Mouse (Mus musculus): ENCODE data around the gene Cfdp1. TPM values are rescaled to one million over a fixed set of nuclear protein-coding genes. Genes with fewer than 3 reads are reported as not detected.

Gene Cfdp1
- polyA plus RNA-seq, 1 experiment = 16.9 TPM

DNA sequence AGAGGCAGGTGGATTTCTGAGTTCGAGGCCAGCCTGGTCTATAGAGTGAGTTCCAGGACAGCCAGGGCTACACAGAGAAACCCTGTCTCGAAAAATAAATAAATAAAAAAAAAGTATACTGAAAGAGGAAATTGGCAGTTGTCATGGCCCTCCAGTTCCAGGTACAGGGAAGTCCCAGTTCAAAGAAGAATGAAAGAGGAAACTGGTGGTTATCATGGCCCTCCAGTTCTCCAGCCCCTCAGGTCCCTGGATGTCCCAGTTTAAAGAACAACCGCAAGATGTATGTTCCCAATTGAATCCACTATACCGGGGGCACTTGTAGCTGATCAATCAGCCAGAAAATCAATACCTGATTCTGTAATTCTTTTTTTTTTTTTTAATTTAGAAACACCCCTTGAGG, 77.6 kb downstream of the Cfdp1 start:
- Histone ChIP-seq H3K4me1 (peaks cover 12% of the 10 kb centered on the region), H3K9me3 (peaks cover 4% of the 10 kb centered on the region; the same call in 1 of the 2 replicates), H3K4me3 (replicated peaks) (no peak overlapping the region), H3K36me3 (replicated peaks; ENCODE audit: low read length) (peaks cover 70% of the 10 kb centered on the region), H3K27me3 (replicated peaks) (peaks cover 2% of the 10 kb centered on the region)
- TF ChIP-seq GATA1 (IDR thresholded peaks at IDR 0.05; ENCODE audit: borderline replicate concordance, low read length) = no peak
- no peak for TF ChIP-seq FLI1 (IDR thresholded peaks at IDR 0.05; ENCODE audit: low read length)

GRCm38 (mm10) chr8:111775766-111776165, 78.3 kb downstream of the Cfdp1 start:
- Histone ChIP-seq H3K27me3 (replicated peaks) (peaks cover 2% of the 10 kb centered on the region), H3K9me3 (peaks cover 4% of the 10 kb centered on the region; the same call in 1 of the 2 replicates), H3K4me1 (peaks cover 12% of the 10 kb centered on the region), H3K36me3 (replicated peaks; ENCODE audit: low read length) (peaks cover 77% of the 10 kb centered on the region), H3K4me3 (replicated peaks) (no peak overlapping the region)
- no peak for TF ChIP-seq FLI1 (IDR thresholded peaks at IDR 0.05; ENCODE audit: low read length)
- no peak for TF ChIP-seq GATA1 (IDR thresholded peaks at IDR 0.05; ENCODE audit: borderline replicate concordance, low read length)

- no peak for TF ChIP-seq FLI1 (IDR thresholded peaks at IDR 0.05; ENCODE audit: low read length)
- Histone ChIP-seq H3K9me3 (peaks cover 4% of the 10 kb centered on the region; the same call in 1 of the 2 replicates), H3K4me3 (replicated peaks) (no peak overlapping the region), H3K27me3 (replicated peaks) (no peaks in the 10 kb centered on the region), H3K36me3 (replicated peaks; ENCODE audit: low read length) (peaks cover 71% of the 10 kb centered on the region), H3K4me1 (peaks cover 12% of the 10 kb centered on the region)
Measured at GRCm38 (mm10) chr8:111773476-111773875, 80.6 kb downstream of the Cfdp1 start.

GRCm38 (mm10) chr8:111773057-111773456, 81.0 kb downstream of the Cfdp1 start:
- H3K27me3 ChIP-seq (replicated peaks) = no peaks in the 10 kb centered on the region
- no peak for TF ChIP-seq FLI1 (IDR thresholded peaks at IDR 0.05; ENCODE audit: low read length)
- TF ChIP-seq GATA1 (IDR thresholded peaks at IDR 0.05; ENCODE audit: borderline replicate concordance, low read length) = no peak
- no peak overlapping the region for H3K4me3 ChIP-seq (replicated peaks)
- peaks cover 12% of the 10 kb centered on the region for H3K4me1 ChIP-seq
- peaks cover 4% of the 10 kb centered on the region; the same call in 1 of the 2 replicates for H3K9me3 ChIP-seq
- peaks cover 71% of the 10 kb centered on the region for H3K36me3 ChIP-seq (replicated peaks; ENCODE audit: low read length)

GRCm38 (mm10) chr8:111772083-111772482, 82.0 kb downstream of the Cfdp1 start:
- H3K36me3 ChIP-seq (replicated peaks; ENCODE audit: low read length) = peaks cover 74% of the 10 kb centered on the region
- TF ChIP-seq FLI1 (IDR thresholded peaks at IDR 0.05; ENCODE audit: low read length) (no peak), GATA1 (IDR thresholded peaks at IDR 0.05; ENCODE audit: borderline replicate concordance, low read length) (no peak)

GRCm38 (mm10) chr8:111771625-111772020, 82.5 kb downstream of the Cfdp1 start:
- no peak for TF ChIP-seq GATA1 (IDR thresholded peaks at IDR 0.05; ENCODE audit: borderline replicate concordance, low read length)
- TF ChIP-seq FLI1 (IDR thresholded peaks at IDR 0.05; ENCODE audit: low read length) = no peak
- peaks cover 12% of the 10 kb centered on the region for H3K4me1 ChIP-seq

More at GRCm38 (mm10) chr8:111772083-111772482, 82.0 kb downstream of the Cfdp1 start:
- Histone ChIP-seq H3K9me3 (peaks cover 4% of the 10 kb centered on the region; the same call in 1 of the 2 replicates), H3K27me3 (replicated peaks) (no peaks in the 10 kb centered on the region), H3K4me1 (peaks cover 12% of the 10 kb centered on the region), H3K4me3 (replicated peaks) (no peak overlapping the region)

GRCm38 (mm10) chr8:111770958-111771624, 83.0 kb downstream of the Cfdp1 start:
- peaks cover 80% of the 10 kb centered on the region for H3K36me3 ChIP-seq (replicated peaks; ENCODE audit: low read length)
- TF ChIP-seq FLI1 (IDR thresholded peaks at IDR 0.05; ENCODE audit: low read length) = no peak
- TF ChIP-seq GATA1 (IDR thresholded peaks at IDR 0.05; ENCODE audit: borderline replicate concordance, low read length) = no peak
- H3K27me3 ChIP-seq (replicated peaks) = no peaks in the 10 kb centered on the region
- H3K4me1 ChIP-seq = peaks cover 12% of the 10 kb centered on the region
- peaks cover 4% of the 10 kb centered on the region; the same call in 1 of the 2 replicates for H3K9me3 ChIP-seq
- H3K4me3 ChIP-seq (replicated peaks) = no peak overlapping the region

More at GRCm38 (mm10) chr8:111771625-111772020, 82.5 kb downstream of the Cfdp1 start:
- Histone ChIP-seq H3K9me3 (peaks cover 4% of the 10 kb centered on the region; the same call in 1 of the 2 replicates), H3K4me3 (replicated peaks) (no peak overlapping the region), H3K27me3 (replicated peaks) (no peaks in the 10 kb centered on the region), H3K36me3 (replicated peaks; ENCODE audit: low read length) (peaks cover 75% of the 10 kb centered on the region)

- peaks cover 12% of the 10 kb centered on the region for H3K4me1 ChIP-seq
- H3K36me3 ChIP-seq (replicated peaks; ENCODE audit: low read length) = peaks cover 82% of the 10 kb centered on the region
- H3K9me3 ChIP-seq = peaks cover 4% of the 10 kb centered on the region; the same call in 1 of the 2 replicates
- TF ChIP-seq FLI1 (IDR thresholded peaks at IDR 0.05; ENCODE audit: low read length) (no peak), GATA1 (IDR thresholded peaks at IDR 0.05; ENCODE audit: borderline replicate concordance, low read length) (no peak)
- H3K4me3 ChIP-seq (replicated peaks) = no peak overlapping the region
- H3K27me3 ChIP-seq (replicated peaks) = no peaks in the 10 kb centered on the region
Measured at GRCm38 (mm10) chr8:111769764-111770428, 84.2 kb downstream of the Cfdp1 start.

DNA sequence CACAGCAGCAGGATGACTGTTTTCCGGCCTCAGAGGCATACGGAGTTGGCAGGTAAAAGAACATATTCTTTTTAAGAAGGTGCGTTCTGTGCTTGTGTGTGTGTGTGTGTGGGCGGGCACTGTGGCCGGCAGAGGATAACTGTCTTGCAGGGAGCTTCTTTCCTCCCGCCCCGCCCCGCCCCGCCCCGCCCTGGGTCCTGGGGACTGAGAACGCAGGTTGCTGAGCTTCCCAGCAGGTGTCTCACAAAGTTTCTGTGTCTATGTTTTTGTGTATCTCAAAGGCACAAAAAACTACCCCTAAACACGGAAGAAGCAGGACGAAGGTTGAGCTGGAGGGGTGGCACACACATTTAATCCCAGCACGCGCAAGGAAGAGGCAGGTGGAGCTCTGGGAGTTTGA, 84.8 kb downstream of the Cfdp1 start:
- H3K4me3 ChIP-seq (replicated peaks) = no peak overlapping the region
- H3K9me3 ChIP-seq = no peaks in the 10 kb centered on the region
- H3K27me3 ChIP-seq (replicated peaks) = no peaks in the 10 kb centered on the region
- H3K4me1 ChIP-seq = peaks cover 6% of the 10 kb centered on the region
- peaks cover 76% of the 10 kb centered on the region for H3K36me3 ChIP-seq (replicated peaks; ENCODE audit: low read length)
- TF ChIP-seq GATA1 (IDR thresholded peaks at IDR 0.05; ENCODE audit: borderline replicate concordance, low read length) = no peak

- Histone ChIP-seq H3K4me3 (replicated peaks) (no peak overlapping the region), H3K4me1 (no peaks in the 10 kb centered on the region), H3K36me3 (replicated peaks; ENCODE audit: low read length) (peaks cover 70% of the 10 kb centered on the region), H3K9me3 (no peaks in the 10 kb centered on the region), H3K27me3 (replicated peaks) (no peaks in the 10 kb centered on the region)
- TF ChIP-seq GATA1 (IDR thresholded peaks at IDR 0.05; ENCODE audit: borderline replicate concordance, low read length) = no peak
- TF ChIP-seq FLI1 (IDR thresholded peaks at IDR 0.05; ENCODE audit: low read length) = no peak
Measured at GRCm38 (mm10) chr8:111768651-111769050, 85.4 kb downstream of the Cfdp1 start.

Data from megakaryocyte, embryonic 14.5 days (primary cell).